Mouse (Mus musculus) lung, postnatal 36 days (tissue): ENCODE measurements around the gene Usp43.

Experiments
- DNase-seq: peaks from one replicate; pipeline ENCODE4 v3.0.0; 2022; ENCODE audit warnings: mixed read lengths

The Usp43 gene

GRCm38 (mm10) chr11:67806832-67807597, 114.9 kb downstream of the Usp43 start:
- DNase-seq = no peak

DNA sequence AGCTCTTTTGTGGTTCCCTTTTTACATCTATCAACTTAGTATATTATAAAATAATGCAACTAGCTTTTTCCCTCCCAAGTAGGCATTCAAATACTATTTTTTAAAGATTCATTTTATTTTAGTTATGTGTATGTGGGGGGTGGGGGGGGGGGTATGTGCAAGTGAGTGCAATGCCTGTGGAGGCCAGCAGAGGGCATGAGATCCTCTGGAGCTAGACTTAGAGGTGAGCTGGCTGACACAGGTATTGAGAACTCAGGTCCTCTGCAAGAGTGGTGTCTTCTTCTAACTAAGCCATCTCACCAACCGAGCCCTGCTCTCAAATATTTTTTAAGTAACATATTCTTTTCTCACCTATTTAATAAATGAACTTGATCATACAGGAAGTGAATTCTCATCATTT, 116.4 kb downstream of the Usp43 start:
- no peak for DNase-seq
